Mouse (Mus musculus): ENCODE data around the gene Hps6.
"Not testable (repeated sequence)": the region's sequence is repeated elsewhere in the genome, so short reads cannot be mapped to it uniquely, and the experiment has no call there.

The Hps6 gene

DNA sequence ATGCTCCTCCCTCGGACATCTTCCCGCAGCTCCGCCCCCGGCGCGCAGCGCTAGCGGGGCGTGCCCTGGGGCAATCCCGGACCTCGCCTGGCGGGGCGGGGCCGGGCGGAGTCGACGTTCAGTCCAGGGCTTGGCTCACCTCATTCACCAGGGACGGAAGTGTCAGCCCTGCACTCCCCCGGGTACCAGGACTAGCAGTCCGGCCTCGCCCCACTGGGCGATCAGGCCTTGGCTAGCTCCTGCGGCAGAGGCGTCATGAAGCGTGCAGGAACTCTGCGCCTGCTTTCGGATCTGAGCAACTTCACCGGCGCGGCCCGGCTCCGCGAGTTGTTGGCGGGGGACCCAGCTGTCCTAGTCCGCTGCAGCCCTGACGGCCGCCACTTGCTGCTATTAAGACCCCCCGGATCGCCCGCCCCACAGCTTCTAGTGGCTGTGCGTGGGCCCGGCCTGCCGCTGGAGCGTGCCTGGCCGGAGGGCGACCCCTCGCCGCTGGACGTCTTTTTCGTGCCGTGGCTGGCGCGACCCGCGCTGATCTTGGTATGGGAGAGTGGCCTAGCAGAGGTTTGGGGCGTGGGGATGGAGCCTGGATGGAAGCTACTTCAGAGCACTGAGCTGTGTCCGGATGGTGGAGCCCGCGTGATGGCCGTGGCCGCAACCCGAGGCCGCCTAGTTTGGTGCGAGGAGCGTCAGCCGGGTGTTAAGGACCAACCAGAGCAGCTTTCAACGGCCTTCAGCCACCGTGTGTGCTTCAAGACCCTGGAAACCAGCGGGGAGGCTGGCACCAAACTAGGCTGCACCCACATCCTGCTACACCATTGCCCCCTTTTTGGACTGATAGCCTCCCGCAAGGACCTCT is at the start of gene Hps6:
Hps6 (plus strand) TSS at position 138 of the 856 bp plus-strand sequence.
- DNase-seq (ENCODE audit: low spot score in 2 of 2): peak; percentile 86 to 88

DNA sequence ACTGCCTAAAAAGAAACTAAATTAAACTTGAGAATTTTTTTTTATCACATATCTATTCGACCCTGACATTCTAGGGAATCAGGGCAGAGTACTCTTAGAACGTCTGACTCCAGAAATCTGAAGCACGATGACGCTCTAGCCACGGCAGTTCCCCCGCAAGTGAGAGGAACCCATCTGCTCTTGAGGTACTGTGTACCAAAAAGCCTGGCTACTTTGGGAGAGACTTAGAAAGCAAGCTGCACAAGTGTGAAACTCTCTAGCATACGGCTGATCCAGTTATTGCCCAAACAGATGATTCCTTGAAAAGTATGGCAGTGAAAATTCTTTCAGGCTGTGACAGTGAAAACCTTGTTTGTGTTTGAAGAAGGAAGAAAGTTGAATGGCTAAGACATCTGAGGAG is 46.6 kb upstream of the Hps6 start:
- no peak for DNase-seq (ENCODE audit: low spot score in 2 of 2)

GRCm38 (mm10) chr19:45960770-45961169 is 42.5 kb upstream of the Hps6 start:
- DNase-seq (ENCODE audit: low spot score in 2 of 2): no peak

DNA sequence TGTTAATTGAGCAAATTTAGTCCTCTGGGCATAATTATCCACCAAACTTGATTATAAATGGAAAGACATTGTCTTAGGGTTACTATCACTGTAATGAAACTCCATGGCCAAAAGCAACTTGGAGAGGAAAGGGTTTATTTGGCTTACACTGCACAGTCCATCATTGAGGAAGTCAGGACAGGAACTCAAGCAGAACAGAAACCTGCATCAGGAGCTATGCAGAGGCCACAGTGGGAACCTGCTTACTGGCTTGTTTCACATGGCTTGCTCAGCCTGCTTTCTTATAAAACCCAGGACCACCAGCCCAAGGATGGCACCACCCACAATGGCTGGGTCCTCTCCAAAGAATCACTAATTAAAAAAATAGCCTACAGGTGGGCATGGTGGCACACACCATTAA is 18.9 kb upstream of the Hps6 start:
- DNase-seq (ENCODE audit: low spot score in 2 of 2): no peak

DNA sequence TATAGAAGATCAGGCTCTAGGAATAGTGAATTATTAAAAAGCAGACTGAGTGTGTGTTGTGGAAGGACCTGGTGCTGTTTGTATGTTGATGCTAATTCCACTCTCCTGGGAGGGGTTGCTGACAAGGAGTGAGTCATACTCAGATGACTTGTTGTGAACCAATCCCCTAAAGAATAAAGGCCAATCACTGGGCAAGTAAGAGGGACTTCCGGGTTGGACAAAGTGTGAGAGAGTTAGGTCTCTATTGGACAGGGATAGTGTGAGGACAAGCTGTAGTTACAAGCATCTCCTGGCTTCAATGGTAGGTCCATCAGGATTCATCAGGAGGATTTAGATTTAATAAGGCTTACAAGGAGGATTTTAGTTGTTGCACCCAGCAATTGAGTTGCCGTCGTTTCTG is 15.1 kb upstream of the Hps6 start:
- DNase-seq (ENCODE audit: low spot score in 2 of 2): no peak

GRCm38 (mm10) chr19:45991171-45991570 is 12.1 kb upstream of the Hps6 start:
- DNase-seq (ENCODE audit: low spot score in 2 of 2): no peak

GRCm38 (mm10) chr19:45993441-45993840 is 9.9 kb upstream of the Hps6 start:
- DNase-seq (ENCODE audit: low spot score in 2 of 2): not testable (repeated sequence)

DNA sequence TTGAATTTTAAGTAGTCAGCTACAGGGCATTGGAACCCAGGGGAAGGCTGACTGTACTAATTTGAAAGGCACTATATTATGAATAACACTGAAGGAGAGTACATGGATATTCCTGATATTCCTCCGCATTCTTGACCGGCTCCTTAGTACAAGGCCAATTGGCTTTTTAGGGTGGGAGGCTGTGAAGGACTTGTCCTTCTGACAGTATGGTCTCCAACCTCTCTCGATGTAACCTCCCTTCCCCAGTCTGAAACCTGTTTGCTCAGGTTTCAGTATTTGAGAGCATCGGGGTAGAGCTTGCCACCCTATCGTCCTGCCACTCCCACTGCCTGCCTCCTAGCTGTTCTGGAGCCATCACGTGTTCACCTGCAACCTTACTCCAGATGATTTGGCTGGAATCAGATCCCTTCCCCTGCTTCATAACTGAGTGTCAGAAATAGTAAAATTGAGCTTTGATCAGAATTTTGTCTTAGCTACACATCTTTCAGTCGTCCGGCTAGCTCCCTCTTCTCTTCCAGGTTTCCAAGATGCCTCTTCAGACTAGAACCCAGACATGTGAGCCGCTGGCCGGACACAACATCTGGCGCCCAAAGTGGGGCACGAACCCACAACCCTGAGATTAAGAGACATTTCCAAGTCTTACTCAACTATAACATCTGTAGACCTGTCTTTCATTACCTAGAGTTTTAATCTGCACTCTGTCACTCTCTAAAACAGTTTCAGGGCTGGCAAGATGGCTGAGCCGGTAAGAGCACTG is 9.1 kb upstream of the Hps6 start:
- DNase-seq (ENCODE audit: low spot score in 2 of 2): no peak

DNA sequence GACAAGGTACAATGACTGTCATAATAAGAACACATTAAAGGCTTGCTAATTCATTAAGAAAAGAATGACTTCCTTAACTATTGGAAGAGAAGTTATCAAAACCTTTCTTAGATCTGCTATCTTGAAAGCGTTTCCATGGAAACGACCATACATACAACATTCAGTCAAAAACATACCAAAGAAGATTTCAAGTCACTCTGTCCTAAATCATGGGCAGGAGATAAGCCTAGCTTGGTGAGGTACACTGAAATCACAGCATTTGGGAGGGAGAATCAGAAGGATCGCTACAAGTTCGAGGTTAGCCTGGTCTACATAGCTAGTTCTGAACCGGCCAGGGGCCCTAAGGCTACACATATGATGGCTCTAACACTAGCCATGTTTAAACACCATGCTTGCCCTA is 5.9 kb upstream of the Hps6 start:
- no peak for DNase-seq (ENCODE audit: low spot score in 2 of 2)

DNA sequence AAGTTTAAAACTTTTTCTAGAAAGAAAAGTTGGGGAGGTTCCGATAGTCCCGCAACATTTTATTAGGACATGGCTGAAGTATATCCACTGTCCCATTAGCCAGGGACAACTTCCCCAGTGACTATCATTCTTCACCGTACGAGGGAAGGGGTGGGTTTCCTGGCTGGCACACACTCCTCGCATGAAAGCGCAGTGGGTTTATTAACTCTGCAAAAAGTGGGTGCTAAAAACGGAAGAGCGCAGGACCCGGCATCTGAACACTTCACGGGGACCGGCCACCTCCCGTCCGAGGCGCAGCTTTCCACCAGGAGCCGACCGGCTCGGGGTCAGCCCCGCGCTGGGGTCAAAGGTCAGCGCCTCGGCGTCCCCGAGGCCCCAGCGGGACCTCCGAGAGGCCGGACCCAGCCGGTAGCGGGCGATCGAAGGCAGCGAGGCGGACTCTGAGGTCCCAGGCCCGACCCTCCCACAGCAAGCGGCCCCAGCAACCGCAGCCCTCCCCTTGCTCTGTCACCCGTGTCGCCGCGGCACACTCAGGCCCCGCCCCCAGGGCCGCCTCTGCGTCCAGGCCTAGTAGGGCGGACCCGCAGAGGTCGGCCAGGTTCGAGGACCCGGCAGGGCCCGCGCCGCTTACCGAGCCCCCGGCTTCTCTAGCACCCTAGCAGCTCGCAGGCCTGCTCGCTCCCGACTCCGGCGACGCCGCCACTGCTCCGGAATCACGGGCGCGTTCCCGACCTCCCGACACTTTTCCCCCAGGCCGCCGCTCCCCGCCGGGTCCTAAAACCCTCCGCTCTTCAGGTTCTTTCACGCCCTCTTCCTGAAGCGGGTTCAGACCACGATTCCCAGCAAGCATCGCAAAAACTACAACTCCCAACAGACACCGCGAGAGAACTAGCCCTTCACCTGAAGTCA is 5.3 kb upstream of the Hps6 start, which contains the start of gene Armh3:
Armh3 (minus strand) TSS at position 704 of the 909 bp plus-strand sequence.
- peak; percentile 89 to 90 for DNase-seq (ENCODE audit: low spot score in 2 of 2)

DNA sequence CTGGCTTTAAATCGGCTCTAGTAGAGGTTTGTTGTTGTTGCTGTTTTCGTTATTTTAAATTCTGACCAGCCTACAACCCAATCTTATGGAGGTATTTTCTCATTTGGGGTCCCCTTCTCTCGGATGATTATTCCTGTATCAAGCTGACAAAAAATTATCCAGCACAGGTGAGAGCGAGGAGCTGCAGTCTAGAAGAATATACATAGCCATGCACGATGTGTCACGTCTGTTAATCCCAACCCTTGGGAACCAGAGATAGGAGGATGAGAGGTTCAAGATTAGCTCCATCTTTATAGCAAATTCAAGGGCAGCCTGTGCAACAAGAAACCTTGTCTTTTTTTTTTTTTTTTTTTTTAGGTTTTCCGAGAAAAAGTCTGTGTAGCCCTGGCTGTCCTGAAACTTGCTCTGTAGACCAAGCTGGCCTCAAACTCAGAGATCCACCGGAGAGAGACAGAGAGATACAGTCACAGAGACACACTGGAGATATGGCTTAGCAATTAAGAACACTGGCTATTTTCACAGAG is 4.6 kb upstream of the Hps6 start:
- no peak for DNase-seq (ENCODE audit: low spot score in 2 of 2)

- no peak for DNase-seq (ENCODE audit: low spot score in 2 of 2)
Observed at GRCm38 (mm10) chr19:45999378-45999777, 3.9 kb upstream of the Hps6 start.

GRCm38 (mm10) chr19:46002279-46002678 is 1.0 kb upstream of the Hps6 start:
- no peak for DNase-seq (ENCODE audit: low spot score in 2 of 2)

- no peak for DNase-seq (ENCODE audit: low spot score in 2 of 2)
Observed at GRCm38 (mm10) chr19:46004814-46005466, 1.6 kb downstream of the Hps6 start.

DNA sequence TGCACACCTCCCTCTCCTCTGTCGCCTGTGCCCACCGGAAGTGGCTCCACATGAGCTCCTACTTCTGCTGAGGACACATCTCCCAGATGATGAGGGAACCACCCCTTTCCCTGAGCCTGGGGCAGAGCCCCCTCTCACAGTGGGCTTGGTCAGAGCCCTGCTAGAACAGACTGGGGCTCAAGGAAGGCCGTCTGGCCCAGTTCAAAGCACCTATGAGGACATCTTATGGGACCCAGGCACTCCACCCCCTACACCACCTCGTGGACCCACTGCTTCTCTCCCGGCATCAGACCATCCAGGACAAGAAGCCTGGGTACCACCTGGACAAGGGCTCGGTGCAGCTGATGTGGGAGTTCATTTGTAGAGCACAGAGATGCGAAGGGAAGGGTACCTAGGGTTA is 2.4 kb downstream of the Hps6 start:
- DNase-seq (ENCODE audit: low spot score in 2 of 2): no peak

DNA sequence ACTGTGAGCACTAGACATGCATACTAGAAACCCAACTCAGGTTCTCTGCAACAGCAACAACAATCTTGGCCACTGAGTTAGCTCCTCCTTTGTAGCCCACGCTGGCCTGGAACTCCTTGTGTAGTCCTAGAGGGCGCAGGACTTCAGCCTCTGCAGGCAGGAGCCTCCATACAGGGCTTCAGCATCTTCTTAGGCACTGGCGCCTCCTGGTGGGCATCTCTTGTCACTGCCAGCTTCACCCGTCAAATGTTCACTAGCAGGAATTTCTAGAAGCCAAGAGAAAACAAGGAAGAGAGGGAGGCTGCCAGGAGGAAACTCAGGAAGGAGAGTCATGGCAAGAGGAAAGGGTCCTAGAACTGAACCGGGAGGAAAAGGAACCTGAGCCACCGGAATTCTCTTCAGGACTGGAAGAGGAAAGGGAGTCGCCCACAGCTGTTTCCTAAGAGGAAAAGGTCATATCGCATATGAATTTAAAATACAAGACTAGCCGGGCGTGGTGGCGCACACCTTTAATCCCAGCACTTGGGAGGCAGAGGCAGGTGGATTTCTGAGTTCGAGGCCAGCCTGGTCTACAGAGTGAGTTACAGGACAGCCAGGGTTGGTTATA is 11.4 kb downstream of the Hps6 start:
- peak; percentile 81 for DNase-seq (ENCODE audit: low spot score in 2 of 2)

DNA sequence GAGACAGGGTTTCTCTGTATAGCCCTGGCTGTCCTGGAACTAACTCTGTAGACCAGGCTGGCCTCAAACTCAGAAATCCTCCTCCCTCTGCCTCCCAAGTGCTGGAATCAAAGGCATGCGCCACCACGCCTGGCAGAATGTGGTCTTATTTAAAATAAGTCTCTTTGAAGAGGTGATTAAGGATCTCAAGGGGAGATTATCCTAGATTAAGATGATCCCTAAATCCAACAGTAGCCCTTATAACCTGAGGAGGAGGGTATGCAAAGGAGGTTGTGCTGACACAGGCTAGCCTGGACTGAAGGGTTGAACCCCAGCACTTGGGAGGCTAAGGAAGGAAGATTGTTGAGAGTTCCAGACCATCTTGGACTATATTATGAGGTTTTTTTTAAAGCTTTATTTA is 12.7 kb downstream of the Hps6 start:
- no peak for DNase-seq (ENCODE audit: low spot score in 2 of 2)

GRCm38 (mm10) chr19:46024959-46025358 is 21.7 kb downstream of the Hps6 start:
- peak in 1 of 2 experiments; percentile 52 for DNase-seq (ENCODE audit: low spot score in 2 of 2)

- DNase-seq (ENCODE audit: low spot score in 2 of 2): no peak
Observed at GRCm38 (mm10) chr19:46026567-46026966, 23.3 kb downstream of the Hps6 start.

DNA sequence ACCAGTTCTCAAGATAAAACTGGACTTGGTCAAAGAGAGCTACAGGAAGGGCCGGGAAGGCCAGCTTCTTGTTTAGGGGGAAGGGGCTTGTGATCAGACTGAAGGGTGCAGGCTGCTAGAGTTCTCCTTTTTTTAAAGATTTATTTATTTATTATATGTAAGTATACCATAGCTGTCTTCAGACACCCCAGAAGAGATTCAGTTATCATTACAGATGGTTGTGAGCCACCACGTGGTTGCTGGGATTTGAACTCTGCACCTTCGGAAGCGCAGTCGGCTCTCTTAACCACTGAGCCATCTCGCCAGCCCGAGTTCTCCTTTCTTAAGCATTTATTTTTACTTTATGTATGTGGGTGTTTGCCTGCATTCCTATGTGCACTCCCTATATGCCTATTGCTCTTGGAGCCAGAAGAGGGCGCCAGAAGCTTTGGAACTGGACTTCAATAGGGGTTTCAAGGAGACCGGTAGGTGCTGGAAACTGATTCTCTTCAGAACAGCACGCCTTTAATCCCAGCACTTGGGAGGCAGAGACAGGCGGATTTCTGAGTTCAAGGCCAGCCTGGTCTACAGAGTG is 25.5 kb downstream of the Hps6 start:
- DNase-seq (ENCODE audit: low spot score in 2 of 2): no peak
